Comparison of ENCODE assay signal across 8 mouse cellular contexts in the genomic region with DNA sequence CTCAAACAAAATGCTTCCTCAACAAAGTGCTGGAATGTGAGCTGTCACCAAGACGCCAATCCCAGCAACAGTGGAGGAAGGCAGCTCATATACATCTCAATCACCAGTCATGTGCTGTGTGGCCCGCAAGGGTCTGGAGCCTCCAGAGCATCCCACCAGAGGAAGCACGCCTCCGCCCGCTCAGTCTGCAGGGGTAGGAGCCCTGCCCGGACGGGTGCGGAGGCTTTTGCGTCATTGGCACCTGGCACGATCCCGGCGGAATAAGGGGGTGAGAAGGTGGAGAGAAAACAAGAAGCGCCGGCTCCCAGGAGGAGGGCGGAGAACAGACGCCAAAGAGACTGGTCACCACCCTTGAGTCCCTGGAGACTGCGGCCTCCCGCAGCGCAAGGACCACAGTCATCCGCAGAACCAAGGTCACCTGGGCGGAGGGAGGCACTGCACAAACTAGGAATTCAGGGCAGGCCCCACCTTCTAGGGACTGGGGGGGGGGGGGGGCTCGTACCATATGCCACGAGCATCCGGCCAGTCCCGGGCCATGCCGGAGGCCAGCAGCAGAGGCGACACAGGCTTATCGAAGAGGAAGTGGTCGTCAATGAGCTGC. TPM values are rescaled to one million over a fixed set of nuclear protein-coding genes. Genes with fewer than 3 reads are reported as not detected.
A peak's percentile ranks its signal among the peaks of the same experiment; 100 is the strongest.
DNase-seq lines count a peak whose midpoint lies in the region; ATAC-seq lines count a peak whose summit lies in the region.

No protein-coding gene starts in this region.

- H3K36me3 ChIP-seq in embryonic facial prominence, embryonic 13.5 days, result no peaks in the 10 kb centered on the region
- peaks cover 29% of the 10 kb centered on the region for H3K36me3 ChIP-seq in hindbrain, embryonic 14.5 days (replicated peaks; ENCODE audit: control insufficient read depth, insufficient read depth)
- no peaks in the 10 kb centered on the region for H3K36me3 ChIP-seq in liver, embryonic 12.5 days
- 0 out of 2 replicates have a peak, but pooled peaks cover 7% of the 10 kb centered on the region for H3K36me3 ChIP-seq in neural tube, embryonic 14.5 days (ENCODE audit: control insufficient read depth, insufficient read depth, low read length)

- 9% methylated on average over 26 of the region's 29 CpGs for WGBS in embryonic facial prominence, embryonic 13.5 days
- WGBS in hindbrain, embryonic 14.5 days, result 2% methylated on average over 28 of the region's 29 CpGs
- WGBS in liver, embryonic 12.5 days (ENCODE audit: insufficient replicate concordance), result 11% methylated on average over 28 of the region's 29 CpGs
- WGBS in neural tube, embryonic 14.5 days, result 2% methylated on average over 29 of the region's 29 CpGs

- H3K4me2 ChIP-seq in embryonic facial prominence, embryonic 13.5 days, result peak overlapping the region; percentile 98
- peak overlapping the region; percentile 95 for H3K4me2 ChIP-seq in hindbrain, embryonic 14.5 days (replicated peaks)
- peak overlapping the region; percentile 74 for H3K4me2 ChIP-seq in liver, embryonic 12.5 days
- H3K4me2 ChIP-seq in neural tube, embryonic 14.5 days (ENCODE audit: low read depth, low read length), result peak overlapping the region; percentile 96

- DNase-seq in urinary bladder, postnatal 14 days (ENCODE audit: low spot score), result peak; percentile 42
- DNase-seq in urinary bladder, postnatal 25 days (ENCODE audit: low spot score), result no peak
- DNase-seq in hindbrain, embryonic 14.5 days (ENCODE audit: low spot score), result no peak

- peaks cover 59% of the 10 kb centered on the region for H3K27me3 ChIP-seq in embryonic facial prominence, embryonic 13.5 days
- no peaks in the 10 kb centered on the region for H3K27me3 ChIP-seq in hindbrain, embryonic 14.5 days (ENCODE audit: control insufficient read depth, insufficient read depth, low read length)
- peaks cover 75% of the 10 kb centered on the region for H3K27me3 ChIP-seq in liver, embryonic 12.5 days (replicated peaks)
- no peaks in the 10 kb centered on the region for H3K27me3 ChIP-seq in neural tube, embryonic 14.5 days (ENCODE audit: control insufficient read depth, insufficient read depth, low read length)

- no peak overlapping the region for H3K27ac ChIP-seq in embryonic facial prominence, embryonic 13.5 days
- H3K27ac ChIP-seq in hindbrain, embryonic 14.5 days, result peak overlapping the region; percentile 94
- H3K27ac ChIP-seq in liver, embryonic 12.5 days, result no peak overlapping the region
- H3K27ac ChIP-seq in neural tube, embryonic 14.5 days (ENCODE audit: low read depth, low read length), result peak overlapping the region; percentile 90

- peak overlapping the region; percentile 73; the same call in 1 of the 2 replicates for H3K9ac ChIP-seq in embryonic facial prominence, embryonic 13.5 days
- H3K9ac ChIP-seq in hindbrain, embryonic 14.5 days, result peak overlapping the region; percentile 99
- peak overlapping the region; percentile 46; the same call in 1 of the 2 replicates for H3K9ac ChIP-seq in liver, embryonic 12.5 days
- peak overlapping the region; percentile 93 for H3K9ac ChIP-seq in neural tube, embryonic 14.5 days (replicated peaks; ENCODE audit: low read depth, low read length)

- peak overlapping the region; percentile 57 for H3K4me3 ChIP-seq in embryonic facial prominence, embryonic 13.5 days
- H3K4me3 ChIP-seq in hindbrain, embryonic 14.5 days (replicated peaks; ENCODE audit: low read length), result peak overlapping the region; percentile 96
- peak overlapping the region; percentile 53 for H3K4me3 ChIP-seq in liver, embryonic 12.5 days
- peak overlapping the region; percentile 85 for H3K4me3 ChIP-seq in neural tube, embryonic 14.5 days (ENCODE audit: low read depth, low read length)

- no peak for ATAC-seq in embryonic facial prominence, embryonic 13.5 days (ENCODE audit: insufficient number of reproducible peaks, insufficient read depth, low FRiP score, low TSS enrichment, low read depth)
- ATAC-seq in hindbrain, embryonic 14.5 days (ENCODE audit: low FRiP score), result no peak
- ATAC-seq in liver, embryonic 12.5 days, result no peak
- ATAC-seq in neural tube, embryonic 14.5 days (ENCODE audit: low read depth), result peak; percentile 5; the same call in 1 of the 2 replicates
- no peak for ATAC-seq in inflammation-experienced regulatory T-cells, adult 6 months
- no peak for ATAC-seq in megakaryocyte-erythroid progenitor cell, adult 5-6 weeks (replicated peaks; ENCODE audit: low FRiP score, low TSS enrichment, poor library complexity, severe bottlenecking)

- no peaks in the 10 kb centered on the region for H3K9me3 ChIP-seq in embryonic facial prominence, embryonic 13.5 days
- no peaks in the 10 kb centered on the region for H3K9me3 ChIP-seq in hindbrain, embryonic 14.5 days (ENCODE audit: control insufficient read depth, low read length)
- no peaks in the 10 kb centered on the region for H3K9me3 ChIP-seq in liver, embryonic 12.5 days (replicated peaks)
- no peaks in the 10 kb centered on the region for H3K9me3 ChIP-seq in neural tube, embryonic 14.5 days (ENCODE audit: control insufficient read depth, low read length)

- H3K4me1 ChIP-seq in embryonic facial prominence, embryonic 13.5 days, result peaks cover 41% of the 10 kb centered on the region
- H3K4me1 ChIP-seq in hindbrain, embryonic 14.5 days (replicated peaks; ENCODE audit: control insufficient read depth, insufficient read depth, low read length), result peaks cover 28% of the 10 kb centered on the region
- peaks cover 53% of the 10 kb centered on the region for H3K4me1 ChIP-seq in liver, embryonic 12.5 days
- H3K4me1 ChIP-seq in neural tube, embryonic 14.5 days (ENCODE audit: control insufficient read depth, insufficient read depth, low read length), result peaks cover 21% of the 10 kb centered on the region

RNA-seq across cellular contexts. Expression of a gene that starts 1.7 kb away (rescaled TPM):
- polyA plus RNA-seq in embryonic facial prominence, embryonic 13.5 days (2015; fragmentation: Nextera tagmentation; extraction: Ambion mirVana), result 118 and 135 TPM in 2 replicates
- 1,434 and 1,576 TPM in 2 replicates for polyA plus RNA-seq in hindbrain, embryonic 14.5 days (2014; fragmentation: Nextera tagmentation; extraction: Ambion mirVana)
- 54.1 and 54.6 TPM in 2 replicates for polyA plus RNA-seq in liver, embryonic 12.5 days (2016; fragmentation: Nextera tagmentation; extraction: Ambion mirVana)
- polyA plus RNA-seq in neural tube, embryonic 14.5 days (2014; fragmentation: Nextera tagmentation; extraction: Ambion mirVana), result 1,430 and 1,628 TPM in 2 replicates
- polyA plus RNA-seq in inflammation-experienced regulatory T-cells, adult 6 months (2017; shearing (Covaris generic)), result 10 to 100 TPM; 24.2 to 37.2 (median 31.8) TPM
- total RNA-seq in megakaryocyte-erythroid progenitor cell, adult 5-6 weeks (2014; fragmentation: Nextera tagmentation), result 2.7 TPM in 1 of 2 replicates, not detected in the other
- total RNA-seq in megakaryocyte-erythroid progenitor cell, adult 5-6 weeks (2017), result 1.5 and 4.4 TPM in 2 replicates

RNA-seq across cellular contexts. Expression of a gene that starts 7.4 kb away (rescaled TPM):
- 12.5 and 13.7 TPM in 2 replicates for polyA plus RNA-seq in embryonic facial prominence, embryonic 13.5 days (2015; fragmentation: Nextera tagmentation; extraction: Ambion mirVana)
- 6.1 and 7.2 TPM in 2 replicates for polyA plus RNA-seq in hindbrain, embryonic 14.5 days (2014; fragmentation: Nextera tagmentation; extraction: Ambion mirVana)
- polyA plus RNA-seq in liver, embryonic 12.5 days (2016; fragmentation: Nextera tagmentation; extraction: Ambion mirVana), result 19.4 and 20.9 TPM in 2 replicates
- 4.3 and 5.0 TPM in 2 replicates for polyA plus RNA-seq in neural tube, embryonic 14.5 days (2014; fragmentation: Nextera tagmentation; extraction: Ambion mirVana)
- polyA plus RNA-seq in inflammation-experienced regulatory T-cells, adult 6 months (2017; shearing (Covaris generic)), result 1 to 10 TPM; 3.2 to 4.4 (median 3.3) TPM
- 20.5 and 26.7 TPM in 2 replicates for total RNA-seq in megakaryocyte-erythroid progenitor cell, adult 5-6 weeks (2014; fragmentation: Nextera tagmentation)
- 11.1 and 15.4 TPM in 2 replicates for total RNA-seq in megakaryocyte-erythroid progenitor cell, adult 5-6 weeks (2017)

RNA-seq across cellular contexts. Expression of a gene that starts 42.6 kb away (rescaled TPM):
- polyA plus RNA-seq in embryonic facial prominence, embryonic 13.5 days (2015; fragmentation: Nextera tagmentation; extraction: Ambion mirVana), result 64.5 and 67.3 TPM in 2 replicates
- 65.5 and 71.6 TPM in 2 replicates for polyA plus RNA-seq in hindbrain, embryonic 14.5 days (2014; fragmentation: Nextera tagmentation; extraction: Ambion mirVana)
- 28.4 and 28.5 TPM in 2 replicates for polyA plus RNA-seq in liver, embryonic 12.5 days (2016; fragmentation: Nextera tagmentation; extraction: Ambion mirVana)
- polyA plus RNA-seq in neural tube, embryonic 14.5 days (2014; fragmentation: Nextera tagmentation; extraction: Ambion mirVana), result 68.1 and 71.8 TPM in 2 replicates
- polyA plus RNA-seq in inflammation-experienced regulatory T-cells, adult 6 months (2017; shearing (Covaris generic)), result 10 to 100 TPM; 22.0 to 40.1 (median 36.7) TPM
- 27.7 and 28.9 TPM in 2 replicates for total RNA-seq in megakaryocyte-erythroid progenitor cell, adult 5-6 weeks (2014; fragmentation: Nextera tagmentation)
- total RNA-seq in megakaryocyte-erythroid progenitor cell, adult 5-6 weeks (2017), result 33.0 and 52.3 TPM in 2 replicates

RNA-seq across cellular contexts. Expression of a gene that starts 42.6 kb away (rescaled TPM):
- 57.1 and 66.0 TPM in 2 replicates for polyA plus RNA-seq in embryonic facial prominence, embryonic 13.5 days (2015; fragmentation: Nextera tagmentation; extraction: Ambion mirVana)
- 48.2 and 61.4 TPM in 2 replicates for polyA plus RNA-seq in hindbrain, embryonic 14.5 days (2014; fragmentation: Nextera tagmentation; extraction: Ambion mirVana)
- polyA plus RNA-seq in liver, embryonic 12.5 days (2016; fragmentation: Nextera tagmentation; extraction: Ambion mirVana), result 36.3 and 36.5 TPM in 2 replicates
- 65.7 and 69.6 TPM in 2 replicates for polyA plus RNA-seq in neural tube, embryonic 14.5 days (2014; fragmentation: Nextera tagmentation; extraction: Ambion mirVana)
- polyA plus RNA-seq in inflammation-experienced regulatory T-cells, adult 6 months (2017; shearing (Covaris generic)), result 10 to 100 TPM; 55.8 to 85.0 (median 74.3) TPM
- 62.7 and 67.7 TPM in 2 replicates for total RNA-seq in megakaryocyte-erythroid progenitor cell, adult 5-6 weeks (2014; fragmentation: Nextera tagmentation)
- total RNA-seq in megakaryocyte-erythroid progenitor cell, adult 5-6 weeks (2017), result 55.5 and 56.4 TPM in 2 replicates

Comparison
In these comparisons a context has a peak if more than half of its experiments do, and no peak if none do; other contexts are left out.
1. H3K27ac ChIP-seq: peak in hindbrain, embryonic 14.5 days (single experiment) and neural tube, embryonic 14.5 days (single experiment); none in embryonic facial prominence, embryonic 13.5 days (single experiment) and liver, embryonic 12.5 days (single experiment).
2. H3K9ac ChIP-seq: peak in every context shown above with its lines; median percentile 99 in hindbrain, embryonic 14.5 days; 93 in neural tube, embryonic 14.5 days; 73 in embryonic facial prominence, embryonic 13.5 days; 46 in liver, embryonic 12.5 days.
3. RNA of a gene that starts 1.7 kb away (polyA plus RNA-seq): 1,430 to 1,628 TPM in neural tube, embryonic 14.5 days and 1,434 to 1,576 TPM in hindbrain, embryonic 14.5 days; 118 to 135 TPM in embryonic facial prominence, embryonic 13.5 days, 54.1 to 54.6 TPM in liver, embryonic 12.5 days and 24.2 to 37.2 TPM in inflammation-experienced regulatory T-cells, adult 6 months; every median in the first group is over 10 times any median in the second.
4. Peak in every context shown above with its lines, with median percentiles within 50 percentile points of each other: H3K4me2 ChIP-seq and H3K4me3 ChIP-seq.